Mouse (Mus musculus) intestine, postnatal 0 days (tissue): ENCODE measurements around the gene Spata13. TPM values are rescaled to one million over a fixed set of nuclear protein-coding genes. Genes with fewer than 3 reads are reported as not detected.

Experiments used
- ATAC-seq: fragments of 200-750 bp; cut with Nextera tagmentation; 2 replicates; pipeline ENCODE4 v1.8.0; 2017; ENCODE audit warnings: mild to moderate bottlenecking, moderate TSS enrichment, moderate library complexity
- H3K27ac ChIP-seq: fragments of 300-500 bp; sonication (generic); 2 replicates; pipeline ENCODE4 v1.5.1; 2014; ENCODE audit warnings: mild to moderate bottlenecking, low read depth, low read length, moderate library complexity
- H3K27me3 ChIP-seq: fragments of 300-500 bp; sonication (generic); replicated peaks from 2 replicates; pipeline ENCODE4 v1.6.1; 2014; ENCODE audit warnings: low read length, mixed read lengths; ENCODE audit not compliant: control insufficient read depth, insufficient read depth
- H3K36me3 ChIP-seq: fragments of 300-500 bp; sonication (generic); 2 replicates; pipeline ENCODE4 v1.6.1; 2014; ENCODE audit warnings: mild to moderate bottlenecking, moderate library complexity; ENCODE audit not compliant: control insufficient read depth, insufficient read depth
- H3K4me1 ChIP-seq: fragments of 300-500 bp; sonication (generic); replicated peaks from 2 replicates; pipeline ENCODE4 v1.6.1; 2014; ENCODE audit warnings: antibody characterized with exemption, low read length, mixed read lengths; ENCODE audit not compliant: control insufficient read depth, insufficient read depth
- H3K4me2 ChIP-seq: fragments of 300-500 bp; sonication (generic); replicated peaks from 2 replicates; pipeline ENCODE4 v1.6.1; 2014; ENCODE audit warnings: low read depth, mild to moderate bottlenecking, moderate library complexity
- H3K4me3 ChIP-seq: fragments of 300-500 bp; sonication (generic); 2 replicates; pipeline ENCODE4 v1.5.1; 2014; ENCODE audit warnings: low read depth, low read length
- H3K9ac ChIP-seq: fragments of 300-500 bp; sonication (generic); 2 replicates; pipeline ENCODE4 v1.6.1; 2014; ENCODE audit warnings: mild to moderate bottlenecking, low read depth, low read length
- H3K9me3 ChIP-seq: fragments of 300-500 bp; sonication (generic); 2 replicates; pipeline ENCODE4 v1.6.1; 2016; ENCODE audit warnings: mixed run types; ENCODE audit not compliant: control insufficient read depth
- CTCF ChIP-seq: sonication (generic); IDR thresholded peaks from 2 replicates; pipeline ENCODE4 v1.5.1; 2016; ENCODE audit warnings: low read depth, mild to moderate bottlenecking, control low read depth, antibody characterized with exemption, moderate library complexity
- WGBS: fragments of 180-500 bp; shearing (Covaris S2); extraction: QIAGEN DNeasy Blood & Tissue Kit; methylation state at CpG from one replicate; pipeline ENCODE4 v1.1.7; 2014; 5-methylcytosine and 5-hydroxymethylcytosine counted together
- polyA plus RNA-seq: library from polyadenylated mRNA; unstranded; fragments of >200 nt; fragmentation: Nextera tagmentation; extraction: Ambion mirVana; gene quantifications from 2 replicates; pipeline ENCODE4 v1.2.1, GENCODE M21; 2015

The Spata13 gene
- polyA plus RNA-seq = 10.2 and 11.1 TPM in 2 replicates

- WGBS = 1% methylated on average over 43 of the region's 50 CpGs
- H3K36me3 ChIP-seq = no peaks in the 10 kb centered on the region
These were observed at the start of gene Spata13 for GRCm38 (mm10) chr14:60633961-60634864. Gene Spata13 (plus strand): TSS chr14:60634001.

DNA sequence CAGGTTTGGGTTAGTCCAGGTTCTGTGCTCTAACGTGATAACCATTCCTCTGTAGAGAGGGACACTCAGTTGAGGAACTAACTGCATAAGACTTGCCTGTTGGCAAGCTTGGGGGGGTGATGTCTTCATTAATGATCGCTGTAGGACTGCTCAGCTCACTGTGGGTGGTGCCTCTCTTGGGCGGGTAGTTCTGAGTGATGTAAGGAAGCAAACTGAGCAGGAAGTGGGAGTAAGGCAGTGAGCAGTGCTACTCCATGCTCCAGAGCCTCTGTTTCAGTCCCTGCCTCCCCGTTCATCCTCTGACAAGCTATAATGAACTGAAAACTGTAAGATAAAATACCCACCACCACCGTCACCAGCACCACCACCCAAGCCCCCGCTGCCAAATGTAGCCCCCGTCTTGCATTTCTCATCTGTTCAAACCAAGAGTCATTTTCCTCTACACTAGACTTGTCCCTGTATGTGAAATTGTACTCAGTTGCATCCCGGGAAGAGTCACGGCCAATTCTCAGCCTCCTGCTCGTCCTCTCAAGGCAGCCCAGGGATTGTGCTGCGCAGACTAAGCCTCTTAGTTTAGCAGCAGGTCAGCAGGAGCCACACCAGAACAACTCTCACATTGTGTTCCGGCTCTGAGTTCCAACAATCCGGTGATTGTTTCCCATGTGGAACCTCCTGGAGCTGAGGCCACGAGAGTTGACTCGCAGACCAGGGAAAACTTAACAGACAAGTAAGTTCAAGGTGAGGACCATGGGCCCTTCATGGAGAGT, 46.9 kb upstream of the Spata13 start:
- WGBS = 64% methylated on average over 15 of the region's 15 CpGs
- Histone ChIP-seq H3K9me3 (no peaks in the 10 kb centered on the region), H3K27ac (no peak overlapping the region), H3K27me3 (no peaks in the 10 kb centered on the region), H3K4me2 (no peak overlapping the region), H3K9ac (no peak overlapping the region), H3K4me1 (no peaks in the 10 kb centered on the region), H3K36me3 (no peaks in the 10 kb centered on the region), H3K4me3 (no peak overlapping the region)
- TF ChIP-seq CTCF = no peak
- ATAC-seq = 0 out of 2 replicates have a peak, but pooled peaks have one; percentile 13

More at GRCm38 (mm10) chr14:60633961-60634864, at the start of gene Spata13:
- peak within 1 kb of the TSS; percentile 68 for H3K4me3 ChIP-seq
- 0 out of 2 replicates have a peak, but pooled peaks have one; percentile 16 for TF ChIP-seq CTCF
- peak within 1 kb of the TSS; percentile 95 for H3K4me2 ChIP-seq
- no peaks in the 10 kb centered on the region for H3K9me3 ChIP-seq
- H3K9ac ChIP-seq = peak within 1 kb of the TSS; percentile 62
- peaks cover 14% of the 10 kb centered on the region for H3K4me1 ChIP-seq
- peak; percentile 91 for ATAC-seq
- H3K27ac ChIP-seq = peak within 1 kb of the TSS; percentile 73; the same call in 1 of the 2 replicates
- H3K27me3 ChIP-seq = no peaks in the 10 kb centered on the region

GRCm38 (mm10) chr14:60589001-60589400, 44.8 kb upstream of the Spata13 start:
- 87% methylated on average over 2 of the region's 2 CpGs for WGBS
- H3K4me1 ChIP-seq = no peaks in the 10 kb centered on the region
- no peak overlapping the region for H3K9ac ChIP-seq
- no peak for TF ChIP-seq CTCF
- H3K27me3 ChIP-seq = no peaks in the 10 kb centered on the region
- no peaks in the 10 kb centered on the region for H3K36me3 ChIP-seq
- H3K4me3 ChIP-seq = no peak overlapping the region
- H3K9me3 ChIP-seq = no peaks in the 10 kb centered on the region
- ATAC-seq = no peak
- H3K27ac ChIP-seq = no peak overlapping the region
- H3K4me2 ChIP-seq = no peak overlapping the region

DNA sequence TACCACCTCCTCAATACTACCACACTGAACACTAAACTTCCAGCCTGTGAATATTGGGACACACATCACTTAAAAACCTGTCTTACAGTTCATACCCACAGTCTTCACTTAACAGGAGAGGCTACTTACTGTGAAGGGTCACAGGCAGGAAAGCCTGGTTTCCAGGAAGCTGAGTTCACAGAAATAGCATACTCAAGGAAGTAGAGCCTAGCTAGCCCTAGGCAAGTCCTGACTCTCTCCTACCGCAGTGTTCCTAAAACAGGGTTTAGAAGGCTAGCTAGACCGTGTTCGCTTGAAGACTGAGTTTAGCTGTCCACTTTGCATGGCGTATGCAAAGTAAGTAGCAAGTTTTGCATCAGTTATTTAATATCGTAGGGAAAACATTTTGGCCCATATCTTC, 41.5 kb upstream of the Spata13 start:
- Histone ChIP-seq H3K4me2 (no peak overlapping the region), H3K36me3 (no peaks in the 10 kb centered on the region), H3K27ac (no peak overlapping the region), H3K9ac (no peak overlapping the region), H3K4me3 (no peak overlapping the region), H3K9me3 (no peaks in the 10 kb centered on the region), H3K4me1 (no peaks in the 10 kb centered on the region), H3K27me3 (no peaks in the 10 kb centered on the region)
- no peak for TF ChIP-seq CTCF
- WGBS = 75% methylated on average over 5 of the region's 5 CpGs
- ATAC-seq = no peak

- Histone ChIP-seq H3K9me3 (no peaks in the 10 kb centered on the region), H3K4me1 (no peaks in the 10 kb centered on the region), H3K9ac (no peak overlapping the region), H3K27me3 (no peaks in the 10 kb centered on the region), H3K27ac (no peak overlapping the region), H3K4me3 (no peak overlapping the region), H3K36me3 (no peaks in the 10 kb centered on the region), H3K4me2 (no peak overlapping the region)
- ATAC-seq = no peak
- 42% methylated on average over 7 of the region's 7 CpGs for WGBS
- no peak for TF ChIP-seq CTCF
These were observed 41.0 kb upstream of the Spata13 start for GRCm38 (mm10) chr14:60592822-60593221.

DNA sequence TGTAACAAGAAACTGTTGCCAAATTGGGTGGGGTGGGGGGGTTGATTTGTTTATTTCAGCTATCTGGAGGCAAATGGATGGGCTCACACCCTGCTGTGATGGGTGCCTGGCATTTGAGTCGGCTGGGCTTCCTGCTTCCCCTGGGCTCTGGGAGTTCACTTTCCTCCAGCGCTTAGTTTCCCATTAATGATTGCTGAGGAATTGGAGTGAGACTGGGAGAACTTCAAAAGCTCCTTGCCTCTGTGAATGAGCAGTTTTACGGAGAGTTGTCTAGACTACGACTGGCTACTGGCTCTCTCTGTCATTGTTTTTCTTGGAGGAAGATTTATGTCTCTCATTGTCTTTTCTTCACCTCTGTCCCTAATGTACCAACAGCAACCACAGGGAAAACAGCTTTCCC, 36.2 kb upstream of the Spata13 start:
- TF ChIP-seq CTCF = no peak
- no peaks in the 10 kb centered on the region for H3K9me3 ChIP-seq
- no peaks in the 10 kb centered on the region for H3K27me3 ChIP-seq
- H3K27ac ChIP-seq = no peak overlapping the region
- 0 out of 2 replicates have a peak overlapping the region, but pooled peaks have one; percentile 3 for H3K4me2 ChIP-seq
- 6% methylated on average over 4 of the region's 4 CpGs for WGBS
- no peak for ATAC-seq
- H3K4me1 ChIP-seq = no peaks in the 10 kb centered on the region
- H3K4me3 ChIP-seq = no peak overlapping the region
- no peak overlapping the region for H3K9ac ChIP-seq
- H3K36me3 ChIP-seq = no peaks in the 10 kb centered on the region
